Mouse (Mus musculus) liver, embryonic 15.5 days (tissue): Measurements from ENCODE around the gene Dennd1c. TPM values are rescaled to one million over a fixed set of nuclear protein-coding genes. Genes with fewer than 3 reads are reported as not detected.

Experiments used
- polyA plus RNA-seq: library from polyadenylated mRNA; unstranded; fragments of >200 nt; fragmentation: Nextera tagmentation; extraction: Ambion mirVana; gene quantifications from 2 replicates; pipeline ENCODE4 v1.2.1, GENCODE M21; 2015

Dennd1c gene
- polyA plus RNA-seq, 1 experiment from 2014 or later, result 2.6 TPM

Other genes with a start within 250 kb of the Dennd1c start
- 11.9 and 14.6 TPM in 2 replicates for gene Rfx2, start 247.5 kb downstream of the Dennd1c start, polyA plus RNA-seq
- gene Acsbg2, start 204.1 kb downstream of the Dennd1c start, polyA plus RNA-seq, result not detected in 2 replicates
- 0.03 and 0.07 TPM in 2 replicates for gene 1700061G19Rik, start 203.0 kb downstream of the Dennd1c start, polyA plus RNA-seq
- 9.0 and 10.2 TPM in 2 replicates for gene Mllt1, start 143.1 kb downstream of the Dennd1c start, polyA plus RNA-seq
- gene Acer1, start 96.4 kb downstream of the Dennd1c start, polyA plus RNA-seq, result not detected in 2 replicates
- 67.8 and 75.8 TPM in 2 replicates for gene Clpp, start 88.2 kb downstream of the Dennd1c start, polyA plus RNA-seq
- gene Alkbh7, start 81.2 kb downstream of the Dennd1c start, polyA plus RNA-seq, result 15.4 and 17.0 TPM in 2 replicates
- gene Pspn, start 78.5 kb downstream of the Dennd1c start, polyA plus RNA-seq, result not detected in 2 replicates
- gene Gtf2f1, start 67.2 kb downstream of the Dennd1c start, polyA plus RNA-seq, result 46.8 and 48.8 TPM in 2 replicates
- 0.20 and 0.36 TPM in 2 replicates for gene Gm17949, start 67.0 kb downstream of the Dennd1c start, polyA plus RNA-seq
- gene Khsrp, start 47.0 kb downstream of the Dennd1c start, polyA plus RNA-seq, result 20.9 and 21.4 TPM in 2 replicates
- not detected in 2 replicates for gene Slc25a41, start 36.9 kb downstream of the Dennd1c start, polyA plus RNA-seq
- gene Crb3, start 19.4 kb downstream of the Dennd1c start, polyA plus RNA-seq, result 11.1 and 11.2 TPM in 2 replicates
- 4.9 and 7.0 TPM in 2 replicates for gene Slc25a23, start 18.7 kb downstream of the Dennd1c start, polyA plus RNA-seq
- 0.29 and 0.31 TPM in 2 replicates for gene Tubb4a, start 9.3 kb upstream of the Dennd1c start, polyA plus RNA-seq
- 0.71 and 0.76 TPM in 2 replicates for gene Tnfsf9, start 26.8 kb upstream of the Dennd1c start, polyA plus RNA-seq
- not detected in 2 replicates for gene Cd70, start 71.3 kb upstream of the Dennd1c start, polyA plus RNA-seq
- 1.3 and 1.4 TPM in 2 replicates for gene Tnfsf14, start 115.7 kb upstream of the Dennd1c start, polyA plus RNA-seq
- gene C3, start 149.6 kb upstream of the Dennd1c start, polyA plus RNA-seq, result 369 and 468 TPM in 2 replicates
- gene Gpr108, start 169.9 kb upstream of the Dennd1c start, polyA plus RNA-seq, result 11.9 and 12.0 TPM in 2 replicates
- gene Trip10, start 170.9 kb upstream of the Dennd1c start, polyA plus RNA-seq, result 8.1 and 9.8 TPM in 2 replicates
- 13.8 and 14.5 TPM in 2 replicates for gene Vav1, start 200.6 kb upstream of the Dennd1c start, polyA plus RNA-seq